Mouse (Mus musculus): ENCODE measurements around the gene Pax6. TPM values are rescaled to one million over a fixed set of nuclear protein-coding genes. Genes with fewer than 3 reads are reported as not detected.

Gene Pax6
- polyA plus RNA-seq, 1 experiment, result 0.08 TPM

DNA sequence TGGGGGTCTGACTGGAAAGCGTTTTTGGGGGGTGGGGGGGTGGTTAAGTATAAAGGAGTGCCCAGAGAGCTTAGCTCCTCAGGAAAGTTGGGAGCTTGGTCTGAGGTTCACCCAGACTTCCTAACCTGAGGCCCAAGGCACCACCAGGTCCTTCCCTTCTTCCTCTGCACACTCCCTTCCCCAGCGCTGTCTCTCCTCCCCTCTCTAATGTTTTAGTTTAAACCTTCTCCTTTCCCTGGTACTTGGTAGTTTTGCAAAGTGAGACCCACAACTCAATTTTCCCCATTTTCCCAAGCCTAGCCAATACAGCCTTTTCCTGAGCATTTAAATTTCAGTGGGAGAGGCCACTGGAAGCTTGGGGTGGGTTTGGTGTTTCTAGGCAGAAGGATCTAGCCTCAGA, 10.6 kb downstream of the Pax6 start:
- no peak for TF ChIP-seq CTCF (IDR thresholded peaks at IDR 0.05; ENCODE audit: extremely low read depth, insufficient read depth, insufficient read length, insufficient replicate concordance)
- TF ChIP-seq POLR2A (IDR thresholded peaks at IDR 0.05; ENCODE audit: low read depth, low read length), result no peak
- H3K36me3 ChIP-seq (ENCODE audit: control insufficient read depth, insufficient read depth, low read length), result no peaks in the 10 kb centered on the region
- no peak overlapping the region for H3K4me3 ChIP-seq (ENCODE audit: extremely low read depth, insufficient read depth, insufficient read length)
- H3K27ac ChIP-seq (ENCODE audit: insufficient read depth, low read length), result no peak overlapping the region
- no peak for DNase-seq (ENCODE audit: low read depth in 1 of 2, low spot score in 2 of 2)
- 3% methylated on average over 2 of the region's 2 CpGs for WGBS
- peaks cover 57% of the 10 kb centered on the region for H3K27me3 ChIP-seq (ENCODE audit: control insufficient read depth, insufficient read depth, low read length)
- H3K4me1 ChIP-seq (ENCODE audit: control insufficient read depth, insufficient read depth, insufficient read length), result peaks cover 9% of the 10 kb centered on the region

GRCm38 (mm10) chr2:105680146-105680998, 11.7 kb downstream of the Pax6 start:
- Histone ChIP-seq H3K36me3 (ENCODE audit: control insufficient read depth, insufficient read depth, low read length) (no peaks in the 10 kb centered on the region), H3K4me1 (ENCODE audit: control insufficient read depth, insufficient read depth, insufficient read length) (peaks cover 9% of the 10 kb centered on the region), H3K4me3 (ENCODE audit: extremely low read depth, insufficient read depth, insufficient read length) (no peak overlapping the region), H3K27ac (ENCODE audit: insufficient read depth, low read length) (no peak overlapping the region), H3K27me3 (ENCODE audit: control insufficient read depth, insufficient read depth, low read length) (peaks cover 49% of the 10 kb centered on the region)
- TF ChIP-seq POLR2A (IDR thresholded peaks at IDR 0.05; ENCODE audit: low read depth, low read length) (no peak), CTCF (IDR thresholded peaks at IDR 0.05; ENCODE audit: extremely low read depth, insufficient read depth, insufficient read length, insufficient replicate concordance) (no peak)
- DNase-seq (ENCODE audit: low read depth in 1 of 2, low spot score in 2 of 2), result no peak
- 12% methylated on average over 24 of the region's 24 CpGs for WGBS

GRCm38 (mm10) chr2:105680999-105681710, 12.5 kb downstream of the Pax6 start:
- no peak overlapping the region for H3K4me3 ChIP-seq (ENCODE audit: extremely low read depth, insufficient read depth, insufficient read length)
- TF ChIP-seq POLR2A (IDR thresholded peaks at IDR 0.05; ENCODE audit: low read depth, low read length) (no peak), CTCF (IDR thresholded peaks at IDR 0.05; ENCODE audit: extremely low read depth, insufficient read depth, insufficient read length, insufficient replicate concordance) (no peak)
- H3K27ac ChIP-seq (ENCODE audit: insufficient read depth, low read length), result no peak overlapping the region
- 9% methylated on average over 30 of the region's 30 CpGs for WGBS
- H3K36me3 ChIP-seq (ENCODE audit: control insufficient read depth, insufficient read depth, low read length), result no peaks in the 10 kb centered on the region
- H3K4me1 ChIP-seq (ENCODE audit: control insufficient read depth, insufficient read depth, insufficient read length), result peaks cover 4% of the 10 kb centered on the region
- peaks cover 48% of the 10 kb centered on the region for H3K27me3 ChIP-seq (ENCODE audit: control insufficient read depth, insufficient read depth, low read length)
- no peak for DNase-seq (ENCODE audit: low read depth in 1 of 2, low spot score in 2 of 2)

GRCm38 (mm10) chr2:105682011-105682501, 13.4 kb downstream of the Pax6 start:
- no peak for DNase-seq (ENCODE audit: low read depth in 1 of 2, low spot score in 2 of 2)
- H3K36me3 ChIP-seq (ENCODE audit: control insufficient read depth, insufficient read depth, low read length), result no peaks in the 10 kb centered on the region
- 3% methylated on average over 23 of the region's 23 CpGs for WGBS
- no peak overlapping the region; the same call in 1 of the 2 replicates for H3K4me3 ChIP-seq (ENCODE audit: extremely low read depth, insufficient read depth, insufficient read length)
- H3K27ac ChIP-seq (ENCODE audit: insufficient read depth, low read length), result no peak overlapping the region
- TF ChIP-seq POLR2A (IDR thresholded peaks at IDR 0.05; ENCODE audit: low read depth, low read length) (no peak), CTCF (IDR thresholded peaks at IDR 0.05; ENCODE audit: extremely low read depth, insufficient read depth, insufficient read length, insufficient replicate concordance) (no peak)
- H3K4me1 ChIP-seq (ENCODE audit: control insufficient read depth, insufficient read depth, insufficient read length), result no peaks in the 10 kb centered on the region; the same call in 1 of the 2 replicates
- peaks cover 45% of the 10 kb centered on the region for H3K27me3 ChIP-seq (ENCODE audit: control insufficient read depth, insufficient read depth, low read length)

- no peaks in the 10 kb centered on the region; the same call in 1 of the 2 replicates for H3K4me1 ChIP-seq (ENCODE audit: control insufficient read depth, insufficient read depth, insufficient read length)
- H3K27me3 ChIP-seq (ENCODE audit: control insufficient read depth, insufficient read depth, low read length), result peaks cover 42% of the 10 kb centered on the region
- DNase-seq (ENCODE audit: low read depth in 1 of 2, low spot score in 2 of 2), result no peak
- TF ChIP-seq POLR2A (IDR thresholded peaks at IDR 0.05; ENCODE audit: low read depth, low read length), result no peak
- no peaks in the 10 kb centered on the region for H3K36me3 ChIP-seq (ENCODE audit: control insufficient read depth, insufficient read depth, low read length)
- H3K27ac ChIP-seq (ENCODE audit: insufficient read depth, low read length), result no peak overlapping the region
- WGBS, result 5% methylated on average over 21 of the region's 21 CpGs
- no peak overlapping the region; the same call in 1 of the 2 replicates for H3K4me3 ChIP-seq (ENCODE audit: extremely low read depth, insufficient read depth, insufficient read length)
Observed at GRCm38 (mm10) chr2:105682634-105683351, 14.1 kb downstream of the Pax6 start.

DNA sequence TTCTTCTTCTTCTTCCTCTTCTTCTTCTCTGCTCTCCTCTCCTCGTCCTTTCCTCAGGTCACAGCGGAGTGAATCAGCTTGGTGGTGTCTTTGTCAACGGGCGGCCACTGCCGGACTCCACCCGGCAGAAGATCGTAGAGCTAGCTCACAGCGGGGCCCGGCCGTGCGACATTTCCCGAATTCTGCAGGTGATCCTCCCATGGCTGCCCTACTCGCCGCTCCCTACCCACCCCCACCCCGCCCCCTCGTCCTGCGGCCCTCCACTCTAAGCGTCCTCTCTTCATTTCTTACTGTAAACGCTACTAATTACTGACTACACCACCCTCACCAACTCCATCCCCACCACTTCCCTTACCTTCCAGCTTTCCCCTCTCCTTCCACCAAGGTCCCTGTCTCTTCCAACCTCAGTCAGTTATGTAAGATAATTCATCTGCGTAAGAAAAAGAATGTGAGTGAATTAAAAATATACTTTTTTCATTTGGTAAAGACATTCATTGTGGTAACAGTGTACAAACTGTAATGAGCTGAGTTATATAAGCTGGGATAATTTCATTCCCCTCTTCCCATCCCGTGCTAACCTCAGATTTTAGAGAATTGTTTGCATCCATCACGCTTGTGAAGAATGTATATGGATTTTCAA, 15.2 kb downstream of the Pax6 start:
- TF ChIP-seq CTCF (IDR thresholded peaks at IDR 0.05; ENCODE audit: extremely low read depth, insufficient read depth, insufficient read length, insufficient replicate concordance) (no peak), POLR2A (IDR thresholded peaks at IDR 0.05; ENCODE audit: low read depth, low read length) (no peak)
- 7% methylated on average over 21 of the region's 22 CpGs for WGBS
- peaks cover 41% of the 10 kb centered on the region for H3K27me3 ChIP-seq (ENCODE audit: control insufficient read depth, insufficient read depth, low read length)

More for the DNA sequence above, 15.2 kb downstream of the Pax6 start:
- Histone ChIP-seq H3K4me3 (ENCODE audit: extremely low read depth, insufficient read depth, insufficient read length) (no peak overlapping the region), H3K27ac (ENCODE audit: insufficient read depth, low read length) (no peak overlapping the region), H3K36me3 (ENCODE audit: control insufficient read depth, insufficient read depth, low read length) (no peaks in the 10 kb centered on the region), H3K4me1 (ENCODE audit: control insufficient read depth, insufficient read depth, insufficient read length) (no peaks in the 10 kb centered on the region; the same call in 1 of the 2 replicates)
- DNase-seq (ENCODE audit: low read depth in 1 of 2, low spot score in 2 of 2), result no peak

Measured in spleen, adult 2 months (tissue).